Mouse (Mus musculus) lung, postnatal 0 days (tissue): ENCODE data around the gene Sfi1.
"Not testable (repeated sequence)": the region's sequence is repeated elsewhere in the genome, so short reads cannot be mapped to it uniquely, and the experiment has no call there.

Experiments used
- CTCF ChIP-seq: IDR thresholded peaks from 2 replicates; pipeline ENCODE4 v1.5.1; 2016; ENCODE audit warnings: antibody characterized with exemption, mild to moderate bottlenecking
- EP300 ChIP-seq: IDR thresholded peaks from 2 replicates; pipeline ENCODE4 v1.6.1; 2016; ENCODE audit warnings: antibody characterized with exemption, mild to moderate bottlenecking, control low read depth

DNA sequence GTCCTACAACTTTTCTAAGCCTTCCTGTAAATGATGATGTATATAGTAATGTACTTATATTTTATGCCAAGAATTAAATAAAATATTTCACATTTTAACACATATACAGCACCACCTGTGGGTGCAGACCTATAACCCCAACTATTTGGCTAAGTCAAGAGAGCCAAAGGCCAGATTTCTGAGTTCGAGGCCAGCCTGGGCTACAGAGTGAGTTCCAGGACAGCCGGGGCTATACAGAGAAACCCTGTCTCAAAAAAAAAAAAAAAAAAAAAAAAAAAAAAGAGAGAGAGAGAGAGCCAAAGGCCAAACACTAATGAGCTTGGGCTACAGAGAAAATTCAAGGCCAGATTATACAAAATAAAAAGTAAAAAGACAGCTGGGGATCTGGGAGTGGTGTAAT lies 24.2 kb downstream of the Sfi1 start:
- not testable (repeated sequence) for TF ChIP-seq CTCF, EP300
